Mouse (Mus musculus) adrenal gland, adult 2 months (tissue): ENCODE measurements at regions not wholly inside any gene's neighbourhood (a gene's known extent, or its start where the extent isn't known, plus 50 kb on each side); places are given as distances from the start of the nearest gene placed in this dataset.

Source experiments
- DNase-seq: peaks from one replicate; pipeline ENCODE4 v3.0.0; 2021

DNA sequence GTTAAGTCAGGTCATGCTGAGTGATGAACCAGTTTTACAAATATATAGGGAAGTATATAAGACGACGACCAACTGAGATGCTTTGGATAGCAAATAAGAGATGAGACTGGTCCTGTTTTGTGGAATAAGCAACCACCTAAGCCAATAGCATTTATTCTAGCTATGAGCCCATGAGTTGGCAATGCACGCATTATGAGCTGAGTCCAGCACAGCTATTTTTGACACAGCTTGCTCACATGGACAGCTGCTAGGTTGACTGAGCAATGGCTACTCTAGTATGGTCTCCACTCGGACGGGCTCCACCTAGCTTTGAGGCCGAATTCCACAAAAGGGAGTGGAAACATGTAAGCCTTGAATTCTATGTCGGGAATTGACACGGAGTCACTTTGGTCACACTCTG is 146.1 kb upstream of the Dyrk2 start:
- DNase-seq, result no peak

DNA sequence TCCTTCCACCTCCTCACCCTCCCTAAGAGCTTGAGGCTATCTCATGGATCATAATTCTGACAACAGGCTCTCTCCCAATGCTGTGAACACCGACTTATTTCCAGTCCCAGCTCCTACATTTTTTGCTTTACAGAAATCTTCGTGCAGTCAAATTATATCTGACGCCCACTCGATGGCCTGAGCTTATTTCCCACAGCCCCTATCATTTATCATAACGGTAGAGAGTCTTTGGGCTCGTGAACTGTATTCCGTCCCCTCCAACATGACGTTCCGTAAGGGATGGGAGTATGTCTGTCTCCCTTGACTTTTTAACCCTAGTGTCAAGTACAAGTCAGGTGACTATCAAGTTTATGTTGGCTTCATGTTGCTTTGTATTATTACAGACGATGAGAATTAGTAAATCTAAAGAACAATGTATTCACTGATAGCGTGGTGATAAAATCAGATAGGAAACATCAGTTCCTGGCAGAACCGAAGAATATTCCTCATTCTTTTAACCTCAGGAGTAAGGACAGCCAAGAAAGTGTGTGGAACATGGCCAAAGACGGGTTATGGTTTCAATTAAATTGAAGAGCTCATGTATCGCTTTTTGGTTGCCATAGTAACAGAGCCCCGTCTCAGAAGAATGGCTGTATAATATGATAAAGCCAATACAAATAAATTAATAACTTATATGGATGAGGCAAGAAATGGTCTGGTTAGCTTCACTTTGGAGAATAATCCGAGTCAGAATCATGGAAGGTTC is 145.5 kb upstream of the Dyrk2 start:
- no peak for DNase-seq

DNA sequence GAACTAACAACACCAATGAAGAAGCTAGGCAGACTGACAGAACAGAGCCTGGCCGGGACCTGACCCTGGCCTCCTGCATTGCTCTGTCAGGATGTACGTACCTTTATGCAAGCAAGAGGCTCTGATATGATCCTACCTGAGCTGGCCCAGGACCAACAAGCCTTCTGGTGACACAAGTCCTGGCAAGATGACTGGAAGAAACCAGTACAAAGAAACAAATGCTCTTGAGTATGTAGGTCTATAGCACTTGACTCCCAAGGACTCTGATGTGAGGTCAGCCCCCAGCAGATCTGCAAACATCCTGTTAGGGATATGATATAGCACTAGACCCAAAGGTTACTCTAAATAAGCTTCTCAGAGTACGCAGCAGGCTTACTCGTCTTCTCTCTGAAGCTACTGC is 144.7 kb upstream of the Dyrk2 start:
- no peak for DNase-seq

DNA sequence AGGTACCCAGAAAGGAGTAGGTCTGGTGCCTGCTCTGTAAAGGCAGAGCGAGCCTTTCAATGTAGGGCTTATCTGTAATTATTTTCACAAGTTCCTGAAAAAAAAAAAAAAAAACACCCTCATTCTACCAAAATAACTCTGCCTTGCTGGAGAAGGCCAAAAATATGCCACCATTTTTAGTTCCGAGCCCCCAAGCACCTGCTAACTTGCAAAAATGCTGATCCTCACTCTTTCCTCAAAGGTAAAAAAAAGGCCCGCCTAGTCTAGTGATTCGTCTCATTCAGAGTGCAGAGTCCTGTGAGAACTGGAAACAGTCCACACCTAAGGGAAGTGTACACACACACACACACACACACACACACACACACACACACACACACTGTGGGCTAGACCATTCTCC is 143.7 kb upstream of the Dyrk2 start:
- no peak for DNase-seq

DNA sequence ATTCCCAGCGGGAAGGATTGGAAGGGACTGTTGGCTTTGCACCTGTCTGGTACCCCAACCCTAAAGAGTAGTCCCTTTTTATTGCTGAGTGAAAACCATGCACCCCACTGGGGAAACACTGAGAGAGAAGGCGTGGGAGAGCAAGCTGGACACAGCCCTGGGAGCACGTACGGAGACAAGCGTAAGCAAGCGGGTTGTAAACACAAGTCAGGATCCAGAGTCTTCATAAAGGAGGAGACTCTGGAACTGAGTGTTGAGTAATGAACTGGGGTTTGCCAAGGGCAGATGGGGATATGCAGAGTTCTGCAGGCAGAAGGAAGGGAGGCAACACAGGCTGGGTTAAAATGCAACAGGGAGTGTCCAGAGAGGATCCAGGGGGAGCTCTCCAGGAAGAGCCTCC is 141.5 kb upstream of the Dyrk2 start:
- no peak for DNase-seq

DNA sequence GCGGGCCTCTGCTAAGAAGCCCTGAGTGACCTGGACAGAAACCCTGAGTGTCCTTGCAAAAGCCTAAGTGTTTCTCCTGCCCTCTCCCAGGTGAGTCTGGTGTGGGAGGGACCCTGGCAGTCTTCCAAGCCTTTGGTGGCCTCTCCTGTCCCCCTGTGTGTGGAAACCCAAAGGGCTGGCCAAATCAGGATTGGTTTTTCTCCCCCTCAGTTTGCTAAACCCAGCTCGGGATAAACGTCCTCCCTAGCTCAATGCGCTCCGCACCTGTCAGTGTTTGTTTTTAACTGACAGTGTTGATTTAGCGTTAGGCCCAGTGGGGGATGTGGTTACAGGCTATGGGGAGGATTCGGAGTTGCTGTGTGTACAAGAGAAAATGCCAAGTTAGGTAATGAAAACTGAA is 140.9 kb upstream of the Dyrk2 start:
- no peak for DNase-seq

DNA sequence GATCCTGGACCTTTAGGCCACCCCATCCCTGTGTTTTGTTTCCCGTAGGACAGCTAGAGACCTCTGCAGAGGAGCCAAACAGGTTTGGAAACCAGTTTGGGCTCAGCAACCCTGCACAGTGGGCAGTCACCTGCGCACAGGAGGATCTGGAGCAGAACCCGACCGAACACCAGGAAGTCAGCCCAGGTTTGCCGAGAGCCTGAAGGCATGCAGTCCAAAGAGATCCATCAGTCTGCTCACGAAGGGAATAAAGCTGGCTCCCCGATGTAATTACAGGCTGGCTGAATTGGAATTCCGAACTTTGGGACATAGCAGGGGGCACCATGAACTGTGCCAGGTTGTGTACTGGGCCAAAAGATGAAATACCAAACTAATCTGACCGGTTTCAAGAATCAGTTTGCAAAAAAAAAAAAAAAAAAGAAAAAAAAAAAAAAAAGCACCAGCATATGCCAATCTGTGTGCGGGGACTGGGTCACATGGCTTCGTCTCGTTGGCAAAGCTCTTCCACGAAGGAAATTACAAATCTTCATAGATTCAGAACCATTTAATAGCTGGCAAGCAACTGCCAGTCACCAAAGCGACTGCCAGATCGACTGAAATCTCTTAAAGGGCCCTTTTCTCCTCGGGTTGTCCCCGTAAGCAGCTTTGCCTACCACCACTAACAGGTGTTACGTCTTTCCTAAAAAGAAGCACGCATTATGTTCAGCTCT is 137.0 kb upstream of the Dyrk2 start:
- DNase-seq, result no peak

DNA sequence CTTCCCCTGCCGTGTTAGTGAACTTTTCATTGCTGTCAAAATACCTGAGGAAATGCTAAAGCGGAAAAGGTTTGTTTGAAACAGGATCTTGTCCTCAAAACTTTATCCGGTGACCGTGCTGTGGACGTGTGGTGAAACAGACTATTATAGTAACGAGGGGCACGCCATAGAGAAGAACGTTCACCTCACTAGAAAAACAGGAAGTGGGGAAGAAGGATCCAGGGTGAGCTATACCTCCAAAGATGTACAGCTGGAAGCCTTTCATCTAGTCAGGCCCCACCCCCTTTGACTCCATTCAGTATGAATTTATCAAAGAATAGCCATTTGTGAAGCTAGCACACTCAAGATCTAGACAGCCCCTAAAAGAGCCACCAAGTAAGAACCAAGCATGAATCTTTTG is 135.5 kb upstream of the Dyrk2 start:
- DNase-seq, result no peak

DNA sequence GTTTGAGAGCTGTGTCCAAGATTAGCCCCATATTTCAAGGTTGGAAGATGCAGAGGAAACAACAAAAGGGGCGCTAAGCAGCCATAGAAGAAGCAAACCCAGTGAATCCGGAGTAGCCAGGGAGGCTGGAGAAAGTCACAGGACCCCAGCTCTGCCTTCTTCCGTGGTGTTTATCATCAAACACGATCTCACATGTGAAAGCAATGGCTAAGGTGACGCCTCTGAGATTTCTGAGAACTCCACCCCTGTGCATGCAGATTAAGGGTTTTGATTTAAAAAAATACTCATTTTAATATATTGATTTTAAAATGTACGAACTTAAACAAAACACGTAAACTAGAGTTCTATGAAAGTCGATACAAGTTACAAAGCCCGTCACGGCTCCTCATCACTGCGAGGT is 134.4 kb upstream of the Dyrk2 start:
- DNase-seq, result no peak

DNA sequence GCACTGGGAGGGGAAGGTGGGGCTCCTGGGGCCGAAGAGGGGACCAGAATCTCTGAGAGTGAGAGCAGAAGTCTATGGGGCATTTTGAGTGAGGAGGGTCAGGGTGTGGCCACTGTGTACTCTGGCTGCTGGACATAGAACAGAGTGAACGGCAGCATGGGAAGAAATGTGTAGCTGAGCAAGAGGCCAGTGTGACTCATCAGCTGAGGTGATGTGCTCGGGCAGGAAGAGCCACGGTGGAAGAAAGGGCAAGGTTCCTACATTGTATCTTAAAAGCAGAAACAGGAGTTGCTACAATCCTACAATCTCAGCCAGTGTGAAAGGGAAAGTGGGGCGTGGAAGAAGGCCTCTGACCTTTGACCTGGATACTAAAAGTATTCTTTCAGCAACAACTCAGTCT is 133.8 kb upstream of the Dyrk2 start:
- no peak for DNase-seq

DNA sequence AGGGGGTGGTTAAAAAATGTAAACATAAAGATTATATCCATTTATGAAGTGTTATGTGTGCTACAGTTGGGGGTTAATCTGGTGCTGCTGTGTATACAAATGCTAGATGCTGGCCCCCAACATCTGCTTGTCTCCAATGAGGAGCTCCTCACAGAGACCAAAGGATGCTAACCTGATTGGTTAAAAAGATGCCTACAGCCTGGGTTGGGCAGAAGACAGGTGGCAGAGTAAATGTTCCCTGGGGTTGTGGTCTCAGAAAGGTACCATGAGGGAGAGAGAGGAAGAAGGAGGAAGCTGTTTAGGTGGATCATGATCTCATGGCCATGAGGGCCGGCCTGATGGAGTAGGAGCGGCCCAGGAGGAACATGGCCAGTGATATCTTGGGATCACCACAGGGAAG is 133.0 kb upstream of the Dyrk2 start:
- DNase-seq, result no peak

DNA sequence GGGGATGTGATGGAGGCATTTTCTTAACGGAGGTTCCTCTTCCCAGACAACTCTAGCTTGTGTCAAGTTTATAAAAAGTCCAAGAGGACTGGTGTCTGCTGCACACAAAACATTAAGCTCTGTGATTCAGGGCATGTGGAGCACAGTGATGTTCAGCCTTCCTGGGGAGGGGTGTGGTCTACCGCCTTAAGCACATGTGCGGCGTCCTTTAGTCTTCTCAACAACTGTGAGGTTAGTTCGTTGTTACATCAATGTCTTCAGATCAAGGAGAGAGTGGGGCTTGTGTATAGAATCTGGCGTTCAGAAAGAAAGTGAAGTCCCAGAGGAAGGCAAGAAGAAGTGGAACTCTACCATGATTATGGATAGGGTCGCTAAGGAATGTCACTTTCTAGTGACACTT is 131.9 kb upstream of the Dyrk2 start:
- DNase-seq, result no peak

DNA sequence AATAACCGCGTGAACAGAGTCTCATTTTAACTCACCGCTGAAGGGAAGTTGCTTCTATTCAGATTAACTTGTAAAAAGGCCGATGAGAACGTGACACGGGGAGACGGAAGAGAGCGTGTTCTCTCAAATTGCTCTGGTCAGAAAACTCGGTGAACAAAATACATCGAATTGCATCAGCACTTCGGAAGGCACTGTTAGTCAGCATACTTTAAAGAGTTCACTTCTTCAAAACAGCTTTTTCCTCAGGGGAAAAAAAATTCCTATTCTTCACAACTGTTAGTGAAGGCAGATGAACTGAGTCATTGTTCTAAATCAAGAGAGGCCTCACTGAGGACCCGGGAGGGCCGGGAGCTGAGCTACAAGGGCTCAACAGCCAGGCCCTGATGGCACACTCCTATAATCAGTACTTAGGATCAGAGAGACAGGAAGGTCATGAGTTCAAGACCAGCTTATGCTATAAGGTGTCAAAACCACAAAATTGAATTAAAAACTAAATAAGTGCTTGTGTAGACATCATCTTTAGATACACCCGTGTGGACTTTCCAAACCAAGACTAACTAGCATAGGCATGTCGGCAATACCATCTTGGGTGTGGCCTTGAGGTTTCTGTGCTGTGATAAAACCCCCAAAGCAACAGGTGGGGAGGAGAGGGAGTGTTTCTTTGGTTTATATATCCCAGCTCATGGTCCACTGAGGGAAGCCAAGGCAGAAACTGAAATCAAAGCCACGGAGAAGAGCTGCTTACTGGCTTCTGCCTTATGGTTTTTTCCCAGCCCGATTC is 131.2 kb upstream of the Dyrk2 start:
- DNase-seq, result no peak

DNA sequence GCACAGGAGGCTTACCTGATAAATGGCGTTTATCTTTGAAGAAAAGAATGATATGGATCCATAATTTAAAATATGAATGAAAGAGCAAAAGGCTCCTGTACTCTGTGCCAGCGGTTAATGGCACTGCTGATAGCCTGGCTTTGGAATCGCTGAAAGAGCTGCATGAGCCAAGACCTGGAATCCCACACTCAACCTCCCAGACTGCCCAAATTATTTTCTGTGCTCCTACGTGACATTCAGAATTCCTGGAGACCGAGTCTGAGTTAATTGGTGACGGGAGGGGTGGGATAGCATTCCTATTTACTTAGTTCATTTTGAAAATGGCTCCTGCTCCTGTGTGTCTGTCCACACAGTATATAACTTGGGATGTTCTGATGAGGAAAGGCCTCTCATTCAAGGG is 129.0 kb upstream of the Dyrk2 start:
- DNase-seq, result no peak

DNA sequence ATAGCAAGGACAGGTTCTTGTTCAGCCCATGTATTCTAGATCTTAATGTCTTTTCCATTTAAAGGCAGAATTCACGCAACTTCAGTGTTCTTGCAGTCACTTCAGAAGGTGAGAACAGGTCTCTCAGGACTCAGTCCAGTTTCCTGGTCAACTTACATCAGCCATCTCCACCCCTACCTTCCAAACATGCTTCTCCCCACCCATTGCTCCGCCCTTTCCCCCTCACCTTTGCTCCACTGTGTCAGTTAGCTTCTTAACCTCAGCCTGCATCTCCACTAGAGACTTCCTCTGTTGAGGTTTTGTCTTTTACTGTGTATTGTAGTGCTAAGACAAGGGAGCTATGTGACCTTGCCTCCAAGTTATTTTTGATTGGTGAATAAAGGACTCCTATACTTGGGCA is 127.0 kb upstream of the Dyrk2 start:
- DNase-seq, result no peak

DNA sequence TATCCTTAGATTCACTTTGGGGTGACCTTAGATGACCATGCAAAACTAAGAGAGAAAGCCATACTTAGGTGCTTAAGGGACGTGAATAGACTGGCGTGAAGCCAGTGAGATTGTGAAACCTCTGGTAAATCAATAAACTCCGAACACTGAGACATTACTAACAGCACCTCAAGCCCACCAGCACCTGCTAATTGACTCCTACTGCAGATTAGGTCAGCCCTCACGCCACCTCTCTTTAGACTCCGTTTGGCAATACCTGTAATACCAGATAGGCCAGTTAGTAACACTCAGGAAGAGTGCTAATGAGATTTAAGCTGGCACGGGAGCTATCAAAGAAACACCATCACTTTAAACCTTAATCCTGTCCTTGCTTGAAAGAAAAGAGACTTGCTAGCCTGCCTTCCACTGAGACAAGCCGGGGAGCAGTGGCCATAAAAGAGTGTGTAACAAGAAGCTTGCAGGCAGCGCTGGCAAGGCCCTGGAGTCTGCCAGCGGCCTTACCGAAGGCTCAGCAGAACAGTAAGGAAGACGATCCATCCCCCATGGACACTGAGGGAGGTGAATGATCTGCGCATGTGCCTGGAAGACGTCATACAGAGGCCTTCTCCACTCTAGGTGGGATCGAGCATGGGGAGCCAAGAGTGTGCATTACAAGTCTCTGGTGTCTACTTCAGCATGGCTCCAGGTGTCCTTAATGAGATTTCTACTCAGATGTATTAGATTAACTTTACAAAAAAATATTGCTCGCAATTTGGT is 124.0 kb upstream of the Dyrk2 start:
- DNase-seq, result no peak

DNA sequence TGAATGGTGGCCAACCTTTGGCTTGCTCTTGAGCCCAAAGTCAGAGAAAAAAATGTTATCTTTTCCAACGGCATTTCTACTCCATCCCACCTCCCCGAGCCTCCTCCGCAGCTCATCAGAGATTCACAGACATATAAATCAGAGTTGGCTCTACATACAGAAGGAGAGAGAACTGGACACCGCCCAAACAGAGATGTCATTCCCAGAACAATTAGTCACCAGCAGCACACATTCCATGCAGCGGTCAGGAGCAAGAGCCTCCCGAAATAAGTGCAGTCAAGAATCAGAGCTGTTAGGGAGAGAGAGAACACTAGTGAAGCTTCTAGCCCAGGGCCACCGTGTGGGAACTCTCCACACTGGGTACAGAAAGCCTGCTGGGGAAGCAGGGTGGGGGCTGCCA is 121.2 kb upstream of the Dyrk2 start:
- DNase-seq, result peak; percentile 81

DNA sequence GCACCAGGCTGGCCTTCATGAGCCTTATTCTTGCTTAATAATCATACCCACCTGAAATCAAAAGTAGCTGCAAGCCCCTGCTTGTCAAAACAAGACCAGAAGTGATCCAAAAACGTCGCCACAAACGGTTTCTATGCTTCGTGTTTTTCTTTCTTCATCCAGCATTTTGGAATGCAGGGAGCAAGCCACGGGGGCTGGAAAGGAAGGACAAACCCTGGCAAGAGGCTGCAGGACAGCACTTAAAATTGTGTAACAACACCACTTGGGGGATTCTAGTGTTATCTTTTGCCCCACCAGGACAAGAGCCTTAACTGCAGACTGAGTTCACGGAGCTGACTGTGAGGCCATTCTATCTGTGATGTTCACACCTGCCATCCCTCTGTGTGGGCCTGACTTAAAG is 120.5 kb upstream of the Dyrk2 start:
- no peak for DNase-seq

DNA sequence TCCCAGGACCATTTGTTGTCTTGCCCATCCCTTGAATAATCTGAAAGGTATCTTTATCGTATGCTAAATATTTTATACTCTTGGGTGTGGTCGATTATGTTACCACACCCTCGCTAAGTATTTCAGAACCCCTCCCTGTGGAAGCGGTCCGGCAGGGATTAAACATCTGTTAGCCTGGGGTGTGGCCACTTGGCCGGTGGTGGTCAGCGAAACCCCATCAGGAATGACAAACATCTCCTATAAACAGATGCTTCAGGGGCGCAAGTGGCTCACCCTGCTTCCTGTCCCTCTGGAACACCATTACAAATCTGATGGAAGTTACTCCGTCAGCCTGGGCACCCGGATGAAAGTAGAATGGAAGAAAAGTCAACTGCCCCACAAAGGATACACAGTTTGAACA is 119.8 kb upstream of the Dyrk2 start:
- DNase-seq, result no peak

DNA sequence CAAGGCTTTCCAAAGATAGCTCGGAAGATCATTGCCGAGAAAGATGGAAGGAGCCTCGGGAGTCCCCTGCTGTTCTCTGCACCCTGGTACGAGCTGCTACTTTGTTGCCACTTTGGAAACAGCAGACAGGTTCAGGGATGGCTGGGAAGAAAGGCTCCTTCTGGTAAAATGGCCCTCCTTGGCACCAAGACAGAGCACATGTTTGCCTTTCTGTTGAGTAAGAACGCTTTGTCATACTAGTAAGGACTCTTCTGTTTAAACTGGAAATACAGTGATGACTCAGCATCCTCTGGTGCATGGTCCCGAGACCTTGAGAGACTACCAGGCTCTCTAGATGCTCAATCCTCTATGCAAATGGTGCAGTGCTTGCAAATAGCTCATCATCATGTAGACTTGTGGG is 118.2 kb upstream of the Dyrk2 start:
- peak; percentile 24 for DNase-seq

DNA sequence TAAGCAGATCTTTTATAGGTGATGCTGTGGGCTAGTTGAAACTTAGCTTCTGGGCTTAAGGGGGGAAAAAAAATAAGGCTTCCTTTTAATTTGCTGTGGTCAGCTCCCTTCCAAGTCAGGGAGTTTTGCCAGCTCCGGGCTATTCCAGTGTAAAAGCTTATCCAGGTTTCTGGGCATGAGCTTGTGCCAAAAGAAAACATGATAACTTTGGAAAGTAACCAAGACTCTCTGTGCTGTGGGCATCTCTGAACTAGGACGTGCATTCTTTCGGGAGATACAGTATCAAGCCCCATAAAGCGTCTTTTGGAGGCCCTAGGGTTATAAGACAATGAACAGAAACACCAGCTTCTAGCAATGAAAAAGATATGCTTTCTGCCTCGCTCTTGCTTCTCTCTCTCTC is 114.6 kb upstream of the Dyrk2 start:
- DNase-seq, result no peak

DNA sequence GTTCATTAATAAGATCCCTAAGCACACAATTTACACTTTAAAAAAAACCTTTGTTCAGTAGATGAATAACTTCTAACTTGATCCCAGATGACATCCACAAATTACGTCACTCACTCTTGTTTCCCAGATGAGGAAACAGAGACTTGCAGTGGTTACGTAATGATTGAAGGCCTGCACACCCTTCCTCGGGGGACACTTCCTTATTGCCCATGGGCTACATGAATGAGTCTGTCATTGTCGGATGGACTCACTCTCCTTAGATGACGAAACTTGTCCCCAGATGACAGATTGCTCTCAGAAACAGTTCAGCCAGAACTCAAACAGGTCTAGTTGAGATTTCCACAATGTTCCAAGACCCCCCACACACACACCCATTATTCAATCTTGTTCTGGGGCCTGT is 111.4 kb upstream of the Dyrk2 start:
- no peak for DNase-seq

DNA sequence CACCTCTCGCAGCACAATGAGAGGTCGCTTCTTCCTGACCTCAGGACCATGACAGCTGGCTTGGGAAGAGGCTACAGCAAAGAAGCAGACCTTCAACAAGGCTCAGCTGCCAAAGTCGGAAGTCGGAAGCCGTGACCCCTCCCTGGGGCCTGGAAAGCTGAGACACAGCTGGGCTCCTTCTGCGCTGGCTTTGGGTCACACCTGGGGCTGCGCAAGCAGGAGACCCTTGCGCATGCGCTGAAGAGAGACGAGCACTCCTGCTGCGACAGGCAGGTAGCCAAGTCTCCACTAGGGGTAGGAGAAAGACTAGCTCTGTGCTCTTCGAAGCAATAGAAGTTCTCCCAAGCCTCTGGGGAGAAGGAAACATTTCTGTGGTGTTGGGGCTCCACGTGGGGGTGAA is 109.3 kb upstream of the Dyrk2 start:
- DNase-seq, result no peak
